Mouse (Mus musculus) thymus, adult 2 months (tissue): Measurements from ENCODE around the gene Abhd14a. TPM values are rescaled to one million over a fixed set of nuclear protein-coding genes. Genes with fewer than 3 reads are reported as not detected.

ENCODE experiments used
- DNase-seq: peaks from one replicate; pipeline ENCODE4 v3.0.0; 2021
- H3K27ac ChIP-seq: fragments of 200-500 bp; 2 replicates; pipeline ENCODE4 v1.5.1; 2012; ENCODE audit warnings: low read length, control low read depth; ENCODE audit not compliant: control insufficient read depth, insufficient read depth
- H3K27me3 ChIP-seq: fragments of 200-500 bp; 2 replicates; pipeline ENCODE4 v1.6.1; 2012; ENCODE audit warnings: mild to moderate bottlenecking, low read length, moderate library complexity, mixed read lengths; ENCODE audit not compliant: control insufficient read depth, insufficient read depth
- H3K36me3 ChIP-seq: fragments of 200-500 bp; 2 replicates; pipeline ENCODE4 v1.6.1; 2012; ENCODE audit warnings: mild to moderate bottlenecking, low read length, moderate library complexity; ENCODE audit not compliant: control insufficient read depth, insufficient read depth
- H3K4me1 ChIP-seq: fragments of 200-500 bp; replicated peaks from 2 replicates; pipeline ENCODE4 v1.6.1; 2012; ENCODE audit warnings: low read length; ENCODE audit not compliant: control insufficient read depth, insufficient read depth
- H3K4me3 ChIP-seq: fragments of 200-500 bp; 2 replicates; pipeline ENCODE4 v1.5.1; 2012; ENCODE audit warnings: mild to moderate bottlenecking, low read length, control low read depth, moderate library complexity; ENCODE audit not compliant: control insufficient read depth, insufficient read depth
- CTCF ChIP-seq: fragments of 200-500 bp; IDR thresholded peaks from 2 replicates; pipeline ENCODE4 v1.5.1; 2012; ENCODE audit warnings: mild to moderate bottlenecking, control low read depth, low read length, moderate library complexity, borderline replicate concordance; ENCODE audit not compliant: control insufficient read depth, poor library complexity, insufficient read depth; ENCODE audit errors: extremely low read depth
- POLR2A ChIP-seq: fragments of 200-500 bp; IDR thresholded peaks from 2 replicates; pipeline ENCODE4 v1.6.1; 2012; ENCODE audit warnings: mild to moderate bottlenecking, low read length, control low read depth, moderate library complexity; ENCODE audit not compliant: control insufficient read depth, poor library complexity, insufficient read depth; ENCODE audit errors: extremely low read depth
- WGBS: fragments of 180-500 bp; shearing (Covaris S2); methylation state at CpG from one replicate; pipeline ENCODE4 v1.1.7; 2018; 5-methylcytosine and 5-hydroxymethylcytosine counted together
- polyA plus RNA-seq: library from polyadenylated mRNA; depleted of rRNA; stranded (reverse); fragments of >200 nt; gene quantifications from 2 replicates; pipeline ENCODE4 v1.2.3, GENCODE M21; 2012

The Abhd14a gene
- polyA plus RNA-seq, 1 experiment: 19.8 TPM

DNA sequence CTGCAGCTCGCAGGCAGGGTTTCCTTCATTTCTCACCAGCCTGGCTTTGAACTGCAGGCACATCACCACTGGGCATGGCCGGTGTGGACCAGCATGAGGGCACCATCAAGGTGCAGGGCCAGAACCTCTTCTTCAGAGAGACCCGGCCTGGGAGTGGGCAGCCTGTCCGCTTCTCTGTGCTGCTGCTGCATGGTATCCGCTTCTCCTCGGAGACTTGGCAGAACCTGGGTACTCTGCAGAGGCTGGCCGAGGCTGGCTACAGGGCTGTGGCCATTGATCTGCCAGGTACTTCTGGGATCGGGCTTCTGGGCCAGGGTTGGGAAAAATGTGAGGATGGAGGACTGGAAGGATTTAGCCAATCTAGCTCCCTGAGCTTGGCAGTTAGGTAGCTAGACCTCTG lies 2.5 kb upstream of the Abhd14a start:
- Histone ChIP-seq H3K36me3 (no peaks in the 10 kb centered on the region), H3K27me3 (no peaks in the 10 kb centered on the region), H3K4me1 (peaks cover 34% of the 10 kb centered on the region), H3K4me3 (no peak overlapping the region), H3K27ac (no peak overlapping the region)
- 97% methylated on average over 8 of the region's 8 CpGs for WGBS
- no peak for DNase-seq
- TF ChIP-seq POLR2A (no peak), CTCF (no peak)

DNA sequence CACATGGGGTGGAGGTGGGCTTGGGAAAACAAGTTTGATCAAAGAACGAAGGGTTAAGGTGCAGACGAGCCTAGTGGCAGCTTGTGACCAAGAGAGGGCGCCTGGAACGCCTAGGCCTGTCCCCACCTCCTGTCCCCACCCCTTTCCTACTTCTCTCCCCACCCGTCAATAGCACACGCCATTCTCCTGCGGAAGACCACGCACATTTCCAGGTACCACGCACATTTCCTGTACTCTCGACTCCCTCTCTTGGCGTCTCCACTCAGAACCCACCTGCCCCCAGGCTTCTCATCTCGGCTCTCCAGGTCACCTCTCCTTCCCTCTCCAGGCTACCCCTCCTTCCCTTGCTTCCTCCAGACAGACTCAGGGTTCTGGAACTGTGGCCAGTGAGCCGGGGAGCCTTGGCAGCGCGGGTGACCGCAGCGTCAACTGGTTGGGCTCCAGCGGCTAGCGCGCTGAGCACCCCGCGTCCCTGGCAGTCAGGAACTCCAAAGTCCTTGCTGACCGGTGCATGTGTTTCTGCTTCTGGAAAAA lies 1.1 kb upstream of the Abhd14a start:
- Histone ChIP-seq H3K27ac (no peak overlapping the region), H3K27me3 (no peaks in the 10 kb centered on the region), H3K36me3 (no peaks in the 10 kb centered on the region), H3K4me1 (peaks cover 27% of the 10 kb centered on the region), H3K4me3 (peak overlapping the region; percentile 54)
- TF ChIP-seq CTCF (0 out of 2 replicates have a peak, but pooled peaks have one; percentile 13), POLR2A (no peak)
- 1% methylated on average over 23 of the region's 23 CpGs for WGBS
- DNase-seq: peak; percentile 63

DNA sequence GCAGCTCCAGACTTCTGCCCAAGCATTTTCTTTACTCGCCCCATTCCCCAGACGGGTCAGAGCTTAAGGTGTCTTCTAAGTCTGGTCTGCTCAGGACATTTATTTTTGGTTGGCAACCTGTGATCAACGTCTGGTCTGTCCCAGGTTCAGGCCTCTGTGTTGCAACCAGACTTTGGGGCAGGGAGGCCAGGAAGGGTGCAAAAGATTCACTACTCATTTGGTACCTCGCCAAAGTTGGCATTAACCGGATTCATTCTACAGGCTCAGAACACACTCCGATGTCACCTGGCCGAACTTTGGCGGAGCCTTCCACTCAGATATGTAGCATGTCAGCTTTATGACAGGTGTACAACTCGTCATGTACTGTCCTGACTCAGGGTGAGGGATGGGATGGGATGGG lies 473 bp upstream of the Abhd14a start:
- no peak for DNase-seq
- H3K4me3 ChIP-seq: no peak overlapping the region
- no peaks in the 10 kb centered on the region for H3K36me3 ChIP-seq
- 35% methylated on average over 9 of the region's 9 CpGs for WGBS
- no peak for TF ChIP-seq CTCF
- no peak for TF ChIP-seq POLR2A
- no peaks in the 10 kb centered on the region for H3K27me3 ChIP-seq
- no peak overlapping the region; the same call in 1 of the 2 replicates for H3K27ac ChIP-seq
- peaks cover 25% of the 10 kb centered on the region for H3K4me1 ChIP-seq

DNA sequence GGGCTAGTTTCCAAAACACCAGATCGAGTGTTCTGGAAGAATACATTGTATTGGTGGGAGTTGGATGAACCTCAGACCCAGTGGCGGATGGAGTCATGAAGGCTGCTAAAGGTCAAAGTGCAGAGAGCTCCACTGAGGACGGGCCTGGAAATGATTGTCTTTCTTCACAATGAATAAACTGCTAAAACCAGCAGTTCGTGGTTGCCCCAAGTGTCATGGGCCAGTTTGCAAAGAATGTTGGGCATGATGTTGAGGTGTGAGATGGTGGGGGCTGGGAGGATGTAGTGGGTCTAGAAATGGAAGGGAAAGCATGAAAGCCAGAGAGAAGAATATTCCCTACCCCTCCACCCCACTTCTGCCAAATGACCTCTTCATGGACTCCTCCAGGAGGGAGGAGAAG lies 2.6 kb downstream of the Abhd14a start:
- Histone ChIP-seq H3K4me1 (peaks cover 25% of the 10 kb centered on the region), H3K36me3 (no peaks in the 10 kb centered on the region), H3K27me3 (no peaks in the 10 kb centered on the region), H3K4me3 (no peak overlapping the region), H3K27ac (no peak overlapping the region)
- 90% methylated on average over 4 of the region's 4 CpGs for WGBS
- DNase-seq: no peak
- no peak for TF ChIP-seq CTCF
- no peak for TF ChIP-seq POLR2A

DNA sequence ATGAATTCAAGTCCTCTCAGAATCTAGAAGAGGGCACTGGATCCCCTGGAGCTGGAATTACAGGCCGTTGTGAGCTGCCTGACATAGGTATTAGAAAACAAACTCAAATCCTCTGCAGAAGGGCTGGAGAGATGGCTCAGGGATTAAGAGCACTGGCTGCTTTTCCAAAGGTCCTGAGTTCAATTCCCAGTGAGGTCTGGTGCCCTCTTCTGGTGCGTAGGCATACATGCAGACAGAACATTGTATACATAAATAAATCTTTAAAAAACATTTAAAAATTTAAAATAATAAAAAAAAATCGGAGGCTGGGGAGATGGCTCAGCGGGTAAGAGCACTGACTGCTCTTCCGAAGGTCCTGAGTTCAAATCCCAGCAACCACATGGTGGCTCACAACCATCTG lies 4.8 kb downstream of the Abhd14a start:
- peaks cover 24% of the 10 kb centered on the region for H3K4me1 ChIP-seq
- TF ChIP-seq POLR2A: no peak
- no peak for TF ChIP-seq CTCF
- 95% methylated on average over 5 of the region's 5 CpGs for WGBS
- H3K27me3 ChIP-seq: no peaks in the 10 kb centered on the region
- H3K4me3 ChIP-seq: no peak overlapping the region
- no peak overlapping the region for H3K27ac ChIP-seq
- no peak for DNase-seq
- no peaks in the 10 kb centered on the region for H3K36me3 ChIP-seq

DNA sequence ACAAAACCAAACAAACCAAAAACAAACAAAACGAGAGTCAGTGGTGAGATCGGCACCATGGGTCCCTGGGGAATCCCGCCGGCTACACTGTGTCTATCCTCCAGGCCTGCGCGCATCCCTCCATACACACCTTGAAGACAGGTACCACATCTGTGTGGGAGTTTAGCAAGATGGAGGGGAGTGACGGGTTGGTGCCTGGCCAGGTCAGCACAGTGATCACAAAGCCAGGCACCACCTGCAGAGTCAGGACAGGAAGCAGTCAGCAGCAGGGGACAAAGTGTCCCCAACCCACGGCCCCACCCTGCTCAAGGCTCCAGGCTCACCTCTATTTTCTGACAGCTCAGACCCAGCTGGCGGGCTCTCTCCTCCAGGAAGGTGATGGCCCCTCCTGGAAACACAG lies 10.9 kb downstream of the Abhd14a start:
- peaks cover 15% of the 10 kb centered on the region for H3K4me1 ChIP-seq

DNA sequence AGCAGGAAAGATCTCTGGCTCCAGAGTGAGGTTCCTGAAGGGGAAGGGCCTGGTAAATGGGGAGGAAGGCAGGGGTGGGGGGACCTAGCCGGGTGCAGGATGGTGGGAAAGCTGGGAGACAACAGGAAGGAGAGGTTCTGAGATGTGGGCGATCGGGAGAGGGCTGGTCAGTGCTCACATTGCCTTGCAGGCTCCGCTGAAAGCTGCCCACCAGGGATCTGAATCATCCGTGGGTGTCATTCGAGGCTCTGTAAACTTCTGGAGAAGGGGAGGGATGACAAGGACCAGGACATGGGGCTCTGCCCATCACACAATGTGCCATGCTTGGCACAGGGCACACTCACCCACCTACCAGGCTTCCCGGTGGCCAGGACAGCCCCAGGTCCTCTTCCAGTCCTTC lies 14.1 kb downstream of the Abhd14a start:
- 91% methylated on average over 7 of the region's 7 CpGs for WGBS
- Histone ChIP-seq H3K27me3 (no peaks in the 10 kb centered on the region), H3K4me1 (peaks cover 18% of the 10 kb centered on the region), H3K36me3 (peaks cover 12% of the 10 kb centered on the region), H3K4me3 (no peak overlapping the region), H3K27ac (no peak overlapping the region)
- no peak for DNase-seq
- TF ChIP-seq POLR2A (no peak), CTCF (no peak)

More for the DNA sequence above, 10.9 kb downstream of the Abhd14a start:
- Histone ChIP-seq H3K4me3 (no peak overlapping the region), H3K36me3 (peaks cover 10% of the 10 kb centered on the region), H3K27me3 (no peaks in the 10 kb centered on the region), H3K27ac (no peak overlapping the region)
- no peak for TF ChIP-seq POLR2A
- TF ChIP-seq CTCF: no peak
- no peak for DNase-seq
- WGBS: 90% methylated on average over 9 of the region's 9 CpGs
